Mouse (Mus musculus): ENCODE measurements around the gene Zfp112. TPM values are rescaled to one million over a fixed set of nuclear protein-coding genes. Genes with fewer than 3 reads are reported as not detected.

The Zfp112 gene
- 2.1 TPM for polyA plus RNA-seq (2014; fragmentation: Illumina TruSeq; extraction: RNeasy Lipid Tissue Mini Kit (QIAGEN cat#74804); ENCODE audit: low read depth, low replicate concordance)

GRCm38 (mm10) chr7:24112156-24112856, at the start of gene Zfp112:
Zfp112 (plus strand) TSS chr7:24112314.

GRCm38 (mm10) chr7:24081634-24082431, 30.3 kb upstream of the Zfp112 start, which contains the start of gene Zfp180:
Zfp180 (plus strand) TSS chr7:24081924.

GRCm38 (mm10) chr7:24133996-24134828, 22.1 kb downstream of the Zfp112 start, which contains the start of gene Zfp235:
Zfp235 (plus strand) TSS chr7:24134169.

GRCm38 (mm10) chr7:24174618-24175336, 62.7 kb downstream of the Zfp112 start, which contains the start of gene Zfp114:
Zfp114 (plus strand) TSS chr7:24175060.

Other genes starting within 250 kb of the Zfp112 start
- not detected for gene Vmn1r177, start 245.9 kb upstream of the Zfp112 start, polyA plus RNA-seq (2014; fragmentation: Illumina TruSeq; extraction: RNeasy Lipid Tissue Mini Kit (QIAGEN cat#74804); ENCODE audit: low read depth, low replicate concordance)
- not detected for gene Vmn1r178, start 220.3 kb upstream of the Zfp112 start, polyA plus RNA-seq (2014; fragmentation: Illumina TruSeq; extraction: RNeasy Lipid Tissue Mini Kit (QIAGEN cat#74804); ENCODE audit: low read depth, low replicate concordance)
- gene Vmn1r179, start 185.3 kb upstream of the Zfp112 start, polyA plus RNA-seq (2014; fragmentation: Illumina TruSeq; extraction: RNeasy Lipid Tissue Mini Kit (QIAGEN cat#74804); ENCODE audit: low read depth, low replicate concordance) = not detected
- gene Vmn1r180, start 161.7 kb upstream of the Zfp112 start, polyA plus RNA-seq (2014; fragmentation: Illumina TruSeq; extraction: RNeasy Lipid Tissue Mini Kit (QIAGEN cat#74804); ENCODE audit: low read depth, low replicate concordance) = not detected
- gene Vmn1r181, start 137.7 kb upstream of the Zfp112 start, polyA plus RNA-seq (2014; fragmentation: Illumina TruSeq; extraction: RNeasy Lipid Tissue Mini Kit (QIAGEN cat#74804); ENCODE audit: low read depth, low replicate concordance) = not detected
- not detected for gene V1rd19, start 110.6 kb upstream of the Zfp112 start, polyA plus RNA-seq (2014; fragmentation: Illumina TruSeq; extraction: RNeasy Lipid Tissue Mini Kit (QIAGEN cat#74804); ENCODE audit: low read depth, low replicate concordance)
- not detected for gene Vmn1r183, start 59.1 kb upstream of the Zfp112 start, polyA plus RNA-seq (2014; fragmentation: Illumina TruSeq; extraction: RNeasy Lipid Tissue Mini Kit (QIAGEN cat#74804); ENCODE audit: low read depth, low replicate concordance)
- 16.9 TPM for gene Zfp180, start 30.4 kb upstream of the Zfp112 start, polyA plus RNA-seq (2014; fragmentation: Illumina TruSeq; extraction: RNeasy Lipid Tissue Mini Kit (QIAGEN cat#74804); ENCODE audit: low read depth, low replicate concordance)
- gene Zfp235, start 21.9 kb downstream of the Zfp112 start, polyA plus RNA-seq (2014; fragmentation: Illumina TruSeq; extraction: RNeasy Lipid Tissue Mini Kit (QIAGEN cat#74804); ENCODE audit: low read depth, low replicate concordance) = 5.2 TPM
- 0.41 TPM for gene Zfp114, start 62.7 kb downstream of the Zfp112 start, polyA plus RNA-seq (2014; fragmentation: Illumina TruSeq; extraction: RNeasy Lipid Tissue Mini Kit (QIAGEN cat#74804); ENCODE audit: low read depth, low replicate concordance)
- 7.2 TPM for gene Zfp111, start 99.1 kb downstream of the Zfp112 start, polyA plus RNA-seq (2014; fragmentation: Illumina TruSeq; extraction: RNeasy Lipid Tissue Mini Kit (QIAGEN cat#74804); ENCODE audit: low read depth, low replicate concordance)
- gene Zfp109, start 125.2 kb downstream of the Zfp112 start, polyA plus RNA-seq (2014; fragmentation: Illumina TruSeq; extraction: RNeasy Lipid Tissue Mini Kit (QIAGEN cat#74804); ENCODE audit: low read depth, low replicate concordance) = 3.3 TPM
- 2.3 TPM for gene Zfp108, start 142.5 kb downstream of the Zfp112 start, polyA plus RNA-seq (2014; fragmentation: Illumina TruSeq; extraction: RNeasy Lipid Tissue Mini Kit (QIAGEN cat#74804); ENCODE audit: low read depth, low replicate concordance)
- gene Zfp93, start 158.1 kb downstream of the Zfp112 start, polyA plus RNA-seq (2014; fragmentation: Illumina TruSeq; extraction: RNeasy Lipid Tissue Mini Kit (QIAGEN cat#74804); ENCODE audit: low read depth, low replicate concordance) = 2.1 TPM
- gene Zfp61, start 188.9 kb downstream of the Zfp112 start, polyA plus RNA-seq (2014; fragmentation: Illumina TruSeq; extraction: RNeasy Lipid Tissue Mini Kit (QIAGEN cat#74804); ENCODE audit: low read depth, low replicate concordance) = 4.2 TPM
- gene Zfp94, start 204.4 kb downstream of the Zfp112 start, polyA plus RNA-seq (2014; fragmentation: Illumina TruSeq; extraction: RNeasy Lipid Tissue Mini Kit (QIAGEN cat#74804); ENCODE audit: low read depth, low replicate concordance) = 1.5 TPM
- not detected for gene Tescl, start 221.6 kb downstream of the Zfp112 start, polyA plus RNA-seq (2014; fragmentation: Illumina TruSeq; extraction: RNeasy Lipid Tissue Mini Kit (QIAGEN cat#74804); ENCODE audit: low read depth, low replicate concordance)
- gene Lypd5, start 236.9 kb downstream of the Zfp112 start, polyA plus RNA-seq (2014; fragmentation: Illumina TruSeq; extraction: RNeasy Lipid Tissue Mini Kit (QIAGEN cat#74804); ENCODE audit: low read depth, low replicate concordance) = not detected